Mouse (Mus musculus) inflammation-experienced regulatory T-cells, adult 6 months (primary cell): ENCODE measurements around the gene Casp7. TPM values are rescaled to one million over a fixed set of nuclear protein-coding genes. Genes with fewer than 3 reads are reported as not detected.
"Not testable (repeated sequence)": the region's sequence is repeated elsewhere in the genome, so short reads cannot be mapped to it uniquely, and the experiment has no call there.

Experiments
- ATAC-seq: one replicate; pipeline ENCODE4 v1.8.0; 2017
- polyA plus RNA-seq, 3 experiments: library from polyadenylated mRNA; unstranded; fragments of 100-300 nt; shearing (Covaris generic); gene quantifications; one replicate each; pipeline ENCODE4 v1.2.1; 2017

Gene Casp7
- polyA plus RNA-seq, 3 experiments from 2014 or later: 29.6 to 38.3 (median 37.2) TPM

DNA sequence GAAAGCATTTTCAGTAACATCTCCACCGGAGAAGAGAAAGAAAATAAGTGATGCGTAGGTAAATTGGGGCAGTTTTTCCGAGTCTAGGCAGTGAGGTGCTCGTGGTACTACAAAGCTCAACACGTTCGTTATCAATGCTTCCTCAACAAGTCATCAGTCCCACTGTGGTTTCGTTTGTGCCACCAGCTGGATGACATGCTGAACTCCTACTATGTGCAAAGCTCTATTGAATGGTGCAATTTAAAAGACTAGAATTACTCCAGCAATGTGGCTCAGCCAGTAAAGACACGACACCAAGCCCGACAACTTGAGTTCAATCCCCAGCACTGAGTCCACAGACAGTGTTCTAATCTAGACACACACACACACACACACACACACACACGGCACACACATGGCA is 10.8 kb upstream of the Casp7 start:
- no peak for ATAC-seq

DNA sequence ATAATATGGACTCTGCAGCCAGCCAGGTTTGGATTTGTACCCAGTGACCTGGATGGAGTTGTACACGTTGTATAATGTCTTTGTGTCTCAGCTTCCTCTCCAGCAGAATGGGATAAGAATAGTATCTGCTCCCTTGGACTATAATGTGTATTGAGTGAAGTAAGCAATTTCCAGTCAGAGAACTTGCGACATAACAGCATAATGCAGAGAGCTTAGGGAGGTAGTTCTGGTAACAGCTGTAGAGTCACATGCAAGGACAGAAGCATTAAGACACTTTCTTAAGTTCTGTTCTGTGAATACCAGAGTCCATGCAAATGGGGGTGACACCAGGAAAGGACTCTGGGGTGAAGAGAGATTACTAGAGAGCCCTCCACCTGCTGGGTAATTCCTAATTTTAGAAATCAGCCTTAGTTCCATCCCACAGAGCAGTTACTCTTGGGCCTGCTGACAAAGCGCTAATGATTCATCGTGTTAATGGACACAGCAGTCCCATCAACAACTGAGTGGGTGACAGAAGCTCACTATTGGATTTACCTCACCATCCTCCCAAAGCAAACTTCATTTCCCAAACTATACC is 9.1 kb upstream of the Casp7 start:
- ATAC-seq: no peak

DNA sequence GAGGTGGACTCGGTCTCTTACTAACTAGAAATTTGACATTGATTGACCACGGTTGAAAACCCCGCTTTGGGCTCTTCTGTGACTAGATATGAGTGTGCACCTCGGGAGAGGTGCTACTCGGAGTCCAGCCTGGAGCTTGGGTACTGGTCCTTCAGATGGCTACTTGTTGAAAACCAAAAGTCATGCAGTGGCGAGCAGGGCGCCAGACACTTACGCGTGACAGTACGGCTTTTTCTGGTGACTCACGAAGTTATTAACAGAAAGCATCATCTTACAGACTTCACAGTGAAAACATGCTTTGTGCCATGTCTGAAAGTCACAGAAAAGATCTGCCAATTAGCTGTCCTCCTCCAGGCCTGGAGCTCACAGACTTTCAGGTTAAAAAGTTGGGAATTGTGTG is 7.8 kb upstream of the Casp7 start:
- ATAC-seq: no peak

DNA sequence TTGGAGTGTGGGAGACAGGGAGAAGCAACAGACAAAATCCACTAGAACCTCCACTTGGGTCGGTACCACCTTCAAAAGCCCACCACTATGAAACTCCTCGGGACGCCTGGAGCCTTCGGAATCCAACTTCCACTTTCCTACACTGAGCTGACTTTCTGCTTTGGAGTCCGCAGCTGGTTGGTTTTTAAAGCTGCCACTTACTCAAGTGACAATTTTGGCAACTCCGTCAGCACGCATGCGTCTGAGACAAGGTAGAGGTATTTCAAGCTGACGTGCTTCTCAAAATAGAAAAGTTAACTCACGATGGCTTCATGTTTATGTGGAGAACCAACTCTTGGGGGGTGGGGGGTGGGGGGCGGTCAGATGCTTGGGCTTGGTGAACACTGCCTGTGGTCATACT is 7.0 kb upstream of the Casp7 start, which contains the start of gene Nrap:
Gene Nrap, minus strand, starts transcription at position 159 of the 400 bp plus-strand sequence.
- no peak for ATAC-seq

DNA sequence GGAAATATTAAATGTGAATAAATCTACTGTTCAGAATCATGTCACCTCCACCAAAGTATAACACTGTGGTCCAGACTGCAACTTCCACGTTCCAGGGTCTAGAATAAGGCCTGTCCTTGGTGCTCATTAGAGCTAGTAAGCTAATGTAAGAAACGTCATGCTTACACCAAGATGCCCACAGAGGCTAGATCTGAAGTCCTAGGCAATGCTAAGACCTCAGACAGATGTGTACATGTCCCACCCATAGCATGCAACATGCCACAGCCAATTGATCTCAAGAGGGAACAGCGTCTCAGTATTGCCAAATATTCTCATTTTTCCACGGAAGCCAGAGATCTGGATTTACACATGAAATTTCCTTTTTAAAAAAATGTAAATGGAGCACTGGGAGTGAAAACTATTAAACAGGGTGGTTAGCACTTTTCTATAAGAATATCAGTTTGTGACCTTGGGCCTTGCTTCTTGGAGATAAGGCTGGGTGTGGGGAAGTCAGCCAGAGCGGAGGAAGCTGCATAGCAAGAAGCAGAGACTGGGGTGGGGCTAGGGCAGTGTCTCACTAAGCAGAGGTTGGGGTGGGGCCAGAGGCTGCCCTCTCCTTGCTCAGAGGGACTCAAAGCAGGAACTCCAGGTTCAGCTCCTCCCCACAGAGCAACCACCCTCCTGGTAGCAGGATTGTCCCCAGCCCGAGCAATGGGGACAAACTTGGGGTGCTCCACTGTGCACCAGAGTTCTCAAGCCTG is 5.5 kb upstream of the Casp7 start:
- ATAC-seq: no peak

DNA sequence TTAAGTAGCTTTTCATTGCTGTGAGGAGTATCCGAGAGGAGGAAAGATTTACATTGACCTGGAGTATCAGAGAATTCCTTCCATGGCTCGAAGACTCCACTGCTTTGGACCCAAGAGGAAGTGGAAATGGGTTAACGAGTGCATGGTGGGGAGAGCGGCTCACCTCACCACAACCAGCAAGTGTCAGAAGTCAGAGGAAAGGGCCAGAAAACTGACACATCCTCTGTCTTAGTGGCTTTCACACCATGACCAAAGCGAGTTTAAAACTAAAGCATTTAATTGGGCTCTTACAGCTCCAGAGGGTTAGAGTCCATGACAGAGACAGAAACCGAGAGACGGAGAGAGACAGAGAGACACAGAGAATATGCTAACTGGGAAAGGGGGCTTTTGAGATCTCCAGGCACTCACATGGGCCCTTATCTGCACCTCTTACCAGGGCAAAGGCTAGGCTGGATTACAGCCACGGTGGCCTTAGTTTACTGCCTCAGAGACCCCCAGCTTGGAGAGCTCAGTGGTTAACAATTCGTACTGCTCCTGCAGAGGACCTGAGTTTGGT is 3.5 kb upstream of the Casp7 start:
- no peak for ATAC-seq

DNA sequence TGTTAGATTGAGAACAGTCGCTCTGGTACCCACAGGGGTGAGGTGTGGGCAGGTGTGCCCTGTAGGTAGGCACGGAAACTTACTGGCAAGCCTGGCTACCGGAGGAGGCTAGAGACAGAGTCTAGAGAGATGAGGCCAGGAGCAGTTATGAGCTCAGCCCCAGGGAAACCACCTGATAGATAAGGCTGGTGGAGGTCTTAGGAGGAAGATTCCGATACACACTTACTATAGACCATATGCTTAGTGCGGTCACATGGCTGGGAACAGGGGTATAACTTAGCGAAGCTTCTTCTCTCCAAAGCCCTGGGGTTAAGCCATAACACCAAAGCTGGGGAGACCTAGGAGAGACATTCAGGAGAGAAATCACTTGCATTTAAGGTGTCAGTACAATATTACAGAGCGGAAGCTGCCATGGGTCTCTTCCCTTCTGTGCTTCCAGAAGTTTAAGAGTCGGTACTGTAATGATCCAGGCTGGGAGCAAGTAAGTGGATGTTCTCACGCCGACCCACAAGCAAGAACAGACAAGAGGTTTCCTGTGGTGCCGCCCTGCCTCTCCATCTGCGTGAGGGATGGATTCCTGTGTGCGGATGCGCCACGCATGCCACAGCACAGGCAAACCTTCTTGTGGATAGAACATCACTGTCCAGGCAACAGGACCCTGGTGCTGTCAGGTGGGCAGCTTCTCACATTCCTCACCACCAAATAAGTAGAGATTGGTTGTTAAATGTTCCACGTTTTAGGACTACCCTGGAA is 1.6 kb upstream of the Casp7 start:
- ATAC-seq: no peak

DNA sequence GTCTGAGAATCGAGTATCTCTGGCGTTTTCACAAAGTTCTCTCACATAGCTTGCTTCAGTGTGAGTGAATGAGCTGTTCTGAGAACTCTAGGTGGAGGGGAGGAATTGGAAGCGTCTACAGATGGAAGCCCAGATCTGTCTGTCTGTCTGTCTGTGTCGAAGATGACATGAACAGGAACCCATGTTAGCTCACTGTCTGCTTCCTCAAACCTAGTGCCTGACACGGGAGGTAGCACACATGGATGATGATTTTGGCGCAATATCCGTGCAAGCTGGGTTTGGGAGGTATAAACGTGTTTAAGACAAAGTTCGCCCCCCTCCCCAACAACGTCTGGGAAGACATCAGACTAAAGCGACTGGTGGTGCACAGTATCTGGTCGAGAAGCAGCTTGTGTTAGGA is 702 bp upstream of the Casp7 start:
- peak; percentile 19 for ATAC-seq

DNA sequence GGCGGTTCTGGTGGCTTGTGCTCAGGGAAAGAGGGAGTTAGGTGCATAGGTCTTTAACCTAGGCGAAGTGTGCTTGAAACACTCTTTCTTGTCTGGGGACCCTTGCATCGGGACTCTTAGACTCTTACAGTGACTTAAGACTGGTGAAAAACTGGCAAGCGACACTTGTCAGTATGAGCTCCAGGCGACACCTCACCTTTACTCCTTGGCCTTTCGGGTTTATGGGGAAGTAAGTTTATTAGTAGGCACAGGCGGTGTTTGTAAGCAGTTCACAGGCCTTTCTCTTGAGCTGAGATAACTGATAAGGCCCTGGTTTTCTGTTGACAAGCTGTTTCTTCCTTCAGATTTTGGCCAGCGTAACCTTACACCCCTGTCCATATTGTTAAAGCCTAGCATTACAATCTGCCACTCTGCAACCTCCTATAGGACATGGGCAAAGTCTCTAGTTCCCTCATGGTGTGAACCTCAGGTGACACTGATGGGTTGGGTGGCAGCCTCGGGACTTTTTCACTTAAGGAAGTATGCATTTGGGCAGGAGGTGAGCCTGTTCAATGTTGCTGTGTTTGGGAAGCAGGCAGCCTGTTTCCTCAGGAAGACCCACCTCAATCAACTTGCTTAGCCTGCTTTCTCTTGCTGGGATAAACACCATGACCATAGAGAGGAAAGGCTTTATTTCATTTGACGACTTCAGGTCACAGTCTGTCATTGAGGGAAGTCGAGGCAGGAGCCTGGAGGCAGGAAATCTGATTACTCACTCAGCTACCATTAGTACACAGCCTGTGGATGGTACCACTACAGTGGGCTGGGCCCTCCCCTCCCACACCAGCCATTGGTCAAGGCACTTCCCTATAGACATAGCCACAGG is 966 bp downstream of the Casp7 start:
- no peak for ATAC-seq

DNA sequence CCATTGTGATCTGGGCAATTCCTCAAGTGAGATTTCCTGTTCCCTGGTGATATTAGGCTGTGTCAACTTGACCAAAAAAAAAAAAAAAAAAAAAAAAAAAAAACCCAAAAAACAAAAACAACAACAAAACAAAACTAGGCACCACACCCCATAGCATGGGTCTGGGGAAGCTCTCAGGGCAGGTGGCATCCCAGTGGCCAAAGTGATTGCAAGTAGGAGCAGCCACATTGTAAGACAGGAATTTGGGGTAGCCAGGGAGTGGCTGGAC is 1.5 kb downstream of the Casp7 start:
- no peak for ATAC-seq

DNA sequence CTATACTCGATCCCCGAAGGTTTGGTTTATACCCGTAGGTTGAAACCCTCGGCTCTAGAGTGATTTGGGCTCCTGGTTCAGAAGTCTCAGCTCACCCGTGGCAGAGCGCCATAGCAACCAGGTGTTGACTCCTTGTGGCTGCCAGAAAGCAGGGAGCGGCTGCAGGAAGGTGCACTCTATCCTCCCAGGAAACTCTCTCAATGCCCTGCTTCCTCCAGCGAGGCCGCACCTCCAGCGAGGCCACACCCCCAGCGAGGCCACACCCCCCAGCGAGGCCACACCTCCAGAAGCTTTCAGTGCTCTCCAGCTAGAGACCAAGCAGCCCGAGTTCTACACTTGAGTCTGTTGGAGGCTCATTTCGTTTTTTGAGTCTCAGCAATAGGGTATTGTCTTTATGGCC is 3.3 kb downstream of the Casp7 start:
- peak; percentile 64 for ATAC-seq

DNA sequence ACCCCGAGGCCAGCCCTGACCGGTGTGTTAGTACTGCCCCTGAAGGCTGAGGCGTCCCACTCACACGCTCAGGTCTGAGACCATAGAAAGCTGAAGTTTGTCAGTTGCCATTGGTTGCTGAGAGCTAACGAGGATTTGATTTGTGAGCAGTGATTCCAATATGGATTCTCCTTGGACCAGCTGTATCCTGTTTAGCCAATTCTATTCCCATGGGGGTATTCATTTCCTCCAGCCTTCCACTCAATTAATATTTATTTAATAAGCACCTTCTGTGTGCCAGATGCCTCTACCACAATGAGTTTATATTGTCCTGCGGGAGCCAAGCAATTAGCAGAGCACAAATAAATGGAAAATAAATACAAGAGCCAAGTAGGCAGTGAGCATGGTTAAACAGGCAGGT is 4.9 kb downstream of the Casp7 start:
- no peak for ATAC-seq

DNA sequence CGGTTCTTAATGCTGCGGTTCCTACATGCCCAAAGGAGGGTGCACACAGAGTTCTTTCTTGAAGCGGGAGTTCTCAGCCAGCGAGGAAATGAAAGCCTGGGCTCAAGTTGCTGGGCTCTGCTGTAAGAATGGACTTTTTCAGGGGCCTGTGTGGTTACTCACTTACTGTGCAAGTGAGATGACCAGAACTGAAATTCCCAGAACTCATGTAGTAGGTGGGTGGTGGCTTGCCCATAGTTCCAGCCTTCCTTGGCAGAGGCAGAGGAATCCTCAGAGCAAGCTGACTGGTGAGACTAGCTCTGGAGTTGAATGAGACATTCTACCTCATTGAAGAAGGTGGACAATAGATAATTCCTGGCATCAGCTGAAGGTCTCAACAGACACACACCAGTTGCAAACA is 8.9 kb downstream of the Casp7 start:
- no peak for ATAC-seq

DNA sequence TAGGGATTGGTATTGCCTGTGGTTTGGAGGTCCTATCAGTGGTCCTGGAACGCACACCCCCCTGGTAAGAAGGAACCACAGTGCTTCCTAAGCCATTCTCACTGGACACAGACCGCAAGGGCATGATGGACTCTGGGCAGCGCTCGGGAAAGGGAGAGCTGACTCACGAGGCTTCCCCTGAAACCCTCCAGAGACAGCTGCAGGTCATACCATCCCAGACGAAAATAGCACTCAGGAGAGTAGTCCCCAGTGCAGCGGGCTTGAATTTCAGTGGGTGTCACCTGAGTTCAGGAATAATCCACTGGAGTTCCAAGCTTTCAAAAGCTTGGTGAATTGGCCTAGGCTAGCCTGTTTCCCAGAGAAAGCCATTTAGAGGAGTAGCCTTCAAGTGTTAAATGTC is 9.7 kb downstream of the Casp7 start:
- no peak for ATAC-seq

DNA sequence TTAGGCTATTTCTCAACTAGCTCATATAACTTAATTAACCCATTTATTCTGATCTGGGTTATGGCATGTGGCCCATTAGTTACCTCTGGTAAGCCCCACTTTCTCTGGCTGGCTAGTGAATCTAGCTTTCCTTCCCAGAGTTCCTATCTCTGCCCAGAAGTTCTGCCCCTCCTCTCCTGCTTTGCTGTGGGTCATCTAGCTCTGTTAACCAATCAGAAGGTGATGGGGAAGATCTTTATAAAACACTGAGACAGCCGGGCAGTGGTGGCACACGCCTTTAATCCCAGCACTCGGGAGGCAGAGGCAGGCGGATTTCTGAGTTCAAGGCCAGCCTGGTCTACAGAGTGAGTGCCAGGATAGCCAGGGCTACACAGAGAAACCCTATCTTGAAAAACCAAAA is 13.0 kb downstream of the Casp7 start:
- ATAC-seq: not testable (repeated sequence)

DNA sequence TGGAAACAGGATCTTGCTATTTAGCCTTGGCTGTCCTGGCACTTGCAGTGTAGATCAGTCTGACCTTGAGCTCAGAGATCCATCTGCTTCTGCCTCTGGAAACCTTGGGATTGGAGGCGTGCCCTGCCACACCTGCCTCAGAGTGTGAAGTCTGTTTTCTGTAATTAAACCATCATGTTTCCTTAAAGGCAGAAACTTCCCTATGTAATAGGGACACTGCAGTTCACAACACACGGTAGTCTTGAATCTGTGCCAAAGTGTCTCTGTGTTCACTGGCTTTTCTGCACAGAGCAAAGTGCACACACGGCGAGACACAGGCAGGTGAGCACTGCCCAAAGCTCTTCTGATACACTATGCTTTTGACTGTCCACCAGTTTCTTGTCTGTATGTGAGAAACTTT is 21.5 kb downstream of the Casp7 start:
- ATAC-seq: no peak

DNA sequence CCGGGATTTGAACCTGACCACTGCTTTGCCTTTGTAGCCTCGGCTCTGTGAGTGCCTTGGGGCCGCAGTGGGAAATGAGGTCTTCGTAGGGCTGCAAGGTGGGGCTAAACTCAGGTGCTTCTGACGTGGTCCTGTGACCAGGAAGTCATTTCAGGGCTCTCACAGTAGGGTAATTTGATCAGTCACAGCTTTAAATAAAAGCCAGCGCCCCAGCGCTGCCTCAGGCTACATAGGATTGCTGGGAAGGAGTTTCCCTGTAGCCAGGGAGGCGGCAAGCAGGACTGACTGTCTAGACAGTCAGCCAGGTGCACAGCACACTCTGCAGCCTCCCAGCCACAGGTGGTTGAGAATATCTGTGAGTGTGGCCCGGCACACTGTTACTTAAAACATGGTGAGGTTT is 22.5 kb downstream of the Casp7 start:
- no peak for ATAC-seq

DNA sequence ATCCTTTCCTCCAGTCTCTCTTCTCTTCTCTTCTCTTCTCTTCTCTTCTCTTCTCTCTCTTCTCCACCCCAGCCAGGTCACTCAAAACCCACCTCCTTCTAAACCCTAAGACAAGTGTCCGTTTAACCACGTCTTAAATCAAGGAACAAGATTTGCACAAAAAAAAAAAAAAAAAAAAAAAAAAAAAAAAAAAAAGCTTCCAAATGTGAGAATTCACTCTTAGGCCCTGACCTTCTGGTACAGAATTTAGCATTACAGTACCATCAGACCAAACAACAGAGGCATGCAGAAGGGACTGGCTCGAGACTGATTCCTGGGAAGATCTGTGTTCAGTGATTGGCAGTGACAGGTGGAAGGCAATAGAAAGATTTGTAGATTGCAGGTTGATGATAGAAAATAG is 23.4 kb downstream of the Casp7 start:
- ATAC-seq: no peak

DNA sequence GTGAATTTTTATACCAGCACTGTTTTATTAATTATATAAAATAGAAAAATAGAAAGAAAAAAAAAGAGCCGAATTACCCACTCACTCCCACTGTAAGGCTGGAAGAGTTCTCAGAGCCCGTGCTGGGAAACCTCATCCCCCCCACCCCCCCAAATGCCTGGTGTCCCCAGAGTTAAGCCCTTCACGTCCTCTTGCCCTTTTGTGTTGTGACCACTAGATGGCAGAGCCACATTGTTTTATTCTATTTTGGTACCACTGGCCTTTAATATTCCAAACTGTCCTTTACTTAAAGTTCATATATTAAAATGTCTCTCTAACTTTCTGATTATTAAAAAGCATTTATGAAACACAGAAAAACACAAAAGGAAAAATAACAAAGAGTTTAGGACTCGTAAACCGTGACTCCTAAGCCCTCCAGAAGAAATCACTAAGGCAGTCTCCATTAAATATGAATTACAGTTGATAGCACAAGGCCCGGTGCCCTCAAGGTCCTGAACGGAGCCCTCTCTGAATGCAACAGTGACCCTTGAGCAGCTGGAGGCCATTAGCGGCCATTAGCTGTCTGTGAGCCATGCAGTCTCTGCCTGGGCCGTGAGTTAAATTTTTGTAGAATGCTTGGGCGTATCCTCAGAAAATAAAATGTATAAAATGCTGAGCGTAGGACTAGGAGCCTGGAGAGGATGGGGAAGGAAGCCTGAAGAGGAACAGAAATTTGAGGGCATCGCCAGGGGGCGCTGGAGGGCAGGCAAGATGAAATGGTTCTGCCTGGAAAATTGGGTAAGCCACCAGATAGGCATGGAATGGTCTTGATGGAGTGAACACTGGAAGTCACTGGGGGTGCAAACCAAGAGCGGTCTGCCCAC is 25.8 kb downstream of the Casp7 start:
- ATAC-seq: peak; percentile 56

DNA sequence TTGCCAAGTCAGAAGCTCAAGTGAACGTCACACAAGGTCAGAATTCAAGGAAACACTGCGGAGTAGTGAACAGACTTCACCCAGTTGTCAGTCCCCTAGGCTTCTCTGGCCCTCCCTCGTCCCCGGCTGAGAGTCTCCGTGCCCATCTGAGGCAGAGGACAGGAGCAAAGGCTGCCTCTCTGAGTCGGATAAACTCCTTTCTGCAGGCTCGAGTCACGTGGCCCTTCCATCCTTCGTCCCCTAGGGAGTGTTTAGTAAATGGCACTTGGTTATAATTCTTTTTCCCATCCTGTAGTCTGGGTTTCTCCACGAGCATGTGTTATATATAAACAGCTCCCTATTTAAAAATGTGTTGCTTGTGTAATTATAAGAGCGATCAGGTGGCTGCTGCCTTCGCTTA is 26.4 kb downstream of the Casp7 start:
- no peak for ATAC-seq

DNA sequence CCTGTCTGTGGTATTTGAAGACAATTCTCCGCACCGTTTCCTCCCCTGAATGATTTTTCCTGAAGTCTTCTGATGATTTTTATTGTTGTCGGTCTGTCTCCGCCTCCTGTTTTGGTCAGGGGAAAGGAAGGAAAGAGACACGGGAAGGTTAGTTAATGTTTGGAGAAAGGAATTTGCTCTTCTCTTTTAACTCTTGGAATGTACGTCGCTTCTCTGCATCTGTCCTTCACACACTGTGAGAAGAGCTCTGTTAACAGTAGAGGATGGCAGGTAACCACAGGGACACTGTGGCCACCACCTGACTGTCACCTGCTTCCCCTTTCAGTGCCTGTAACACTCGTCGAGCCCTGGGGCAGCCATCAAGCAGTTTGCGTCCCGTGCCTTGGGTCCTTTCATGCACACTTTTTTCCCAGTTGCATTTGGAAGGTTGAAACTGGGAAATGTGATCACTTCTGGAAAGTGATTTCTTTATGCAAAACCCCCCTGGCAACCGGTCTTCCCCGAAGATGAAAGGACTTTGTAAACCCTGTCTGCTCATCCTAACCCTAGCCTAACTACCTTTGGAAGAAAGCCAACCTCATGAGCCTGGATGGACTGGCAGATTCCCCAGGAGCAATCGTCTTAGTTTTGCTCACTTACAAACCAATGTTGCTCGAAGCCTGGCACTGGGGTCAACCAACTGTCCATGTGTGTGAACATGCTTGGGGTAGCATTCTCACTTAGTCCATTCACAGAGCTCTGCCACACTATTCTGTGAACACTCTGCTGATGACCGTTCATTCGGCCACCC is 27.9 kb downstream of the Casp7 start:
- no peak for ATAC-seq
